Mouse (Mus musculus): Measurements from ENCODE around the gene Chtop. TPM values are rescaled to one million over a fixed set of nuclear protein-coding genes. Genes with fewer than 3 reads are reported as not detected.

Gene Chtop
- polyA plus RNA-seq, 1 experiment from 2014 or later: 202 TPM

DNA sequence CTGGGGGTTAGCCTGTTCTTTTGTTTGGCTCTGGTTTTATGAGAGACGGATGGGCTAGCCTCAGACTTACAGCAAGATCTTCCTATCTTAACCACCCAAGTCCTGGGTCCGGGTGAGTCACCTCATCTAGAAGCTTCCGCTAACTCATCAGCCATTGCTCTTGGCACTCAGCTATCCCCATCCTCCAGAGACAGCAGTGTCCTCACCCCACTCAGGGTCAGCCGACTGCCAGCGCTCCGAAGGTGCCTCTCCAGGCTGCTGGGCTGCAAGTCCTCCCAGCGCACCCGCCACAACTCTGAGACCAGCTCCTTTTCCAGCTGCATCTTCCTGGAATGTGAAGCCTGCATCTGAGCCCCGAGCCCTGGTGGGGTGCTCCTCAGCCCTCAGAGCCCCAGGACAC is 49.6 kb downstream of the Chtop start:
- Histone ChIP-seq H3K4me3 (replicated peaks; ENCODE audit: low read length) (no peak overlapping the region), H3K9me3 (ENCODE audit: control insufficient read depth, low read length) (no peaks in the 10 kb centered on the region), H3K36me3 (ENCODE audit: control insufficient read depth, insufficient read depth) (no peaks in the 10 kb centered on the region), H3K4me1 (replicated peaks; ENCODE audit: control insufficient read depth, insufficient read depth, low read length) (0 out of 2 replicates have a peak, but pooled peaks cover 1% of the 10 kb centered on the region), H3K9ac (replicated peaks; ENCODE audit: low read depth, low read length) (no peak overlapping the region), H3K27ac (ENCODE audit: low read length) (no peak overlapping the region), H3K4me2 (ENCODE audit: low read length) (no peak overlapping the region), H3K27me3 (replicated peaks; ENCODE audit: control insufficient read depth, insufficient read depth, low read length) (peaks cover 24% of the 10 kb centered on the region)
- 83% methylated on average over 9 of the region's 9 CpGs for WGBS
- no peak for ATAC-seq

DNA sequence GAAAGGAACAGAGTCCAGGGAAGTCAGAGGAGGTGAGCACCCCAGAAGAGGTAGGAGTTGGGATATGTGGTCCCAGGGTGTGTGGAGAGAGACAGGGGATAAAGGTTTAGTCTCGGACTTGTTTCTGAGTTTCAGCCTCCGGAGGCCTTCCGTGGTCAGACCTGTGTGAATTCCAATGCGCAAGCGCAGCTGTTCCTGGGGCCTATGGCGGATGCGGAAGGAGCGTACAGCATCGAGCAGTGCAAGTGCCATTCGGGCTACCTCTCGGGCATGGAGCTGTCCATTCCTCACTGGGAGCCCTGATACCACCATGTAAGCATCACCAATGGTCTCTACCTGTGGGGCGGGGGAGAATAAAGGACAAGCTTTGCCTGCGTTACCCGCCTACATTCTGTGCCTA is 54.4 kb downstream of the Chtop start:
- Histone ChIP-seq H3K4me1 (replicated peaks; ENCODE audit: control insufficient read depth, insufficient read depth, low read length) (no peaks in the 10 kb centered on the region), H3K9me3 (ENCODE audit: control insufficient read depth, low read length) (no peaks in the 10 kb centered on the region), H3K4me2 (ENCODE audit: low read length) (no peak overlapping the region), H3K36me3 (ENCODE audit: control insufficient read depth, insufficient read depth) (no peaks in the 10 kb centered on the region), H3K9ac (replicated peaks; ENCODE audit: low read depth, low read length) (no peak overlapping the region), H3K27ac (ENCODE audit: low read length) (no peak overlapping the region), H3K4me3 (replicated peaks; ENCODE audit: low read length) (no peak overlapping the region), H3K27me3 (replicated peaks; ENCODE audit: control insufficient read depth, insufficient read depth, low read length) (no peaks in the 10 kb centered on the region; the same call in 1 of the 2 replicates)
- no peak for ATAC-seq
- WGBS: 87% methylated on average over 14 of the region's 14 CpGs

DNA sequence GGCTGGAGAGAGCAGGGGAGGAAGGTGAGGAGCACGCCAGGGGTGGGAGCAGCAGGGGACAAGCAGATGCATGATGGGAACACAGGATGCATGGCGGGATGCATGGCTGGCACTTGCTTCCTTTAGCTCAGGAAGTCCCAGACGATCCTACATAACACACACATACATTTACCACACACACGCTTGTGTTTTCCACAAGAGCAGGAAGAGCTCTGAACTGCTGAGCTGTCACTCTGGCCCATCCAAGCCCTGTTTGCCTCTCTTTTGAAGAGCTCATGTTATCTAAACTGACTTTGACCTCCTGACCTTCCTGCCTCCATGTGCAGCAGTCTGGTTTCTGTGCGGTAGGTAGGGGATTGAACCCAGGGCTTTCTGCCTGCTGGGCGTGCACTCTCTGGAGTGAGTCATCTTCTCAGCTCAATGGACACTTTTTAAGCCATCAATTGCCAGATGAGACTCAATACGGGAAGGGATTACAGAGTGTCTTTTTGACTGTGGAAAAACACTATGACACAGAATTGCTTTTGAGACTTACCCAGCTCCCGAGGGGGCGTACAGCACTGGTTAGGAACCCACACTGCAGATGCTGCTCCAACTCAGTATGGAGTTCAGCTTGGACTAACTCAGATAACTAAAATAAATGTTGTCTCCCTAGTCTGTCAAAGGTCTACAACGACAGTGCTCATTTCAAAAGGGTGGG is 57.8 kb downstream of the Chtop start:
- WGBS: 63% methylated on average over 10 of the region's 10 CpGs
- no peaks in the 10 kb centered on the region for H3K9me3 ChIP-seq (ENCODE audit: control insufficient read depth, low read length)
- no peaks in the 10 kb centered on the region; the same call in 1 of the 2 replicates for H3K27me3 ChIP-seq (replicated peaks; ENCODE audit: control insufficient read depth, insufficient read depth, low read length)
- H3K4me1 ChIP-seq (replicated peaks; ENCODE audit: control insufficient read depth, insufficient read depth, low read length): peaks cover 6% of the 10 kb centered on the region
- no peak overlapping the region for H3K4me3 ChIP-seq (replicated peaks; ENCODE audit: low read length)
- H3K4me2 ChIP-seq (ENCODE audit: low read length): no peak overlapping the region
- ATAC-seq: no peak
- H3K27ac ChIP-seq (ENCODE audit: low read length): no peak overlapping the region
- no peaks in the 10 kb centered on the region for H3K36me3 ChIP-seq (ENCODE audit: control insufficient read depth, insufficient read depth)
- no peak overlapping the region for H3K9ac ChIP-seq (replicated peaks; ENCODE audit: low read depth, low read length)

DNA sequence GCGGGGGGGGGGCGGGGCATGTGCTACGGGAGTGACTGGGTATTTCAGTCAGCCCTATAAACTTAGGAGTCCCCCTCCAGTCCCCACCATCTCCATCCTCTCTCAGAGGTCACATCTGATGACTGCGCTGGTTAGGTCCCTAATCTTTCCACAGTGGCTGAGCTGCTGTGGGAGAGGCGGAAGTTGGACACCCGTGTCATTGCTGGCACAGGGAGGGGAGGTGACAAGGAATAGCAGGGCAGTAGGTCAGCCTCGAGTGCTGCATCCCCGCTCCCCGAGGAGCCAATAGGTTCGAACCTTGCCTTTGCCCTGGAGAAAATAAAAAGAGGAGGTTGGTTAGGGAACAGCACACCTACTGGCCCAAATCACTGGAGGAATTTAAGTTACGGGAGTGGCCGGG is 58.4 kb downstream of the Chtop start:
- no peak overlapping the region for H3K9ac ChIP-seq (replicated peaks; ENCODE audit: low read depth, low read length)
- H3K9me3 ChIP-seq (ENCODE audit: control insufficient read depth, low read length): no peaks in the 10 kb centered on the region
- ATAC-seq: no peak
- H3K4me2 ChIP-seq (ENCODE audit: low read length): no peak overlapping the region
- peaks cover 10% of the 10 kb centered on the region for H3K4me1 ChIP-seq (replicated peaks; ENCODE audit: control insufficient read depth, insufficient read depth, low read length)
- H3K4me3 ChIP-seq (replicated peaks; ENCODE audit: low read length): no peak overlapping the region
- H3K27me3 ChIP-seq (replicated peaks; ENCODE audit: control insufficient read depth, insufficient read depth, low read length): no peaks in the 10 kb centered on the region; the same call in 1 of the 2 replicates
- no peak overlapping the region for H3K27ac ChIP-seq (ENCODE audit: low read length)
- H3K36me3 ChIP-seq (ENCODE audit: control insufficient read depth, insufficient read depth): no peaks in the 10 kb centered on the region
- 49% methylated on average over 10 of the region's 12 CpGs for WGBS

Other genes with a start within 250 kb of the Chtop start
- gene Dennd4b, start 244.3 kb downstream of the Chtop start, polyA plus RNA-seq (2015; fragmentation: Nextera tagmentation; extraction: Ambion mirVana): 5.3 and 6.7 TPM in 2 replicates
- gene Gatad2b, start 216.3 kb downstream of the Chtop start, polyA plus RNA-seq (2015; fragmentation: Nextera tagmentation; extraction: Ambion mirVana): 15.2 and 16.5 TPM in 2 replicates
- 17.1 and 20.0 TPM in 2 replicates for gene Slc27a3, start 119.6 kb downstream of the Chtop start, polyA plus RNA-seq (2015; fragmentation: Nextera tagmentation; extraction: Ambion mirVana)
- gene Ints3, start 75.9 kb downstream of the Chtop start, polyA plus RNA-seq (2015; fragmentation: Nextera tagmentation; extraction: Ambion mirVana): 32.2 and 32.3 TPM in 2 replicates
- gene Npr1, start 43.6 kb downstream of the Chtop start, polyA plus RNA-seq (2015; fragmentation: Nextera tagmentation; extraction: Ambion mirVana): 2.1 and 2.6 TPM in 2 replicates
- 331 and 336 TPM in 2 replicates for gene Ilf2, start 33.4 kb downstream of the Chtop start, polyA plus RNA-seq (2015; fragmentation: Nextera tagmentation; extraction: Ambion mirVana)
- 76.8 and 83.3 TPM in 2 replicates for gene Snapin, start 18.5 kb downstream of the Chtop start, polyA plus RNA-seq (2015; fragmentation: Nextera tagmentation; extraction: Ambion mirVana)
- 11.2 and 14.3 TPM in 2 replicates for gene S100a1, start 4.9 kb upstream of the Chtop start, polyA plus RNA-seq (2015; fragmentation: Nextera tagmentation; extraction: Ambion mirVana)
- gene S100a13, start 4.9 kb upstream of the Chtop start, polyA plus RNA-seq (2015; fragmentation: Nextera tagmentation; extraction: Ambion mirVana): 8.0 and 9.7 TPM in 2 replicates
- 0.31 TPM in 1 of 2 replicates, not detected in the other for gene S100a14, start 17.4 kb upstream of the Chtop start, polyA plus RNA-seq (2015; fragmentation: Nextera tagmentation; extraction: Ambion mirVana)
- 36.2 and 44.2 TPM in 2 replicates for gene S100a16, start 27.8 kb upstream of the Chtop start, polyA plus RNA-seq (2015; fragmentation: Nextera tagmentation; extraction: Ambion mirVana)
- gene S100a3, start 51.1 kb upstream of the Chtop start, polyA plus RNA-seq (2015; fragmentation: Nextera tagmentation; extraction: Ambion mirVana): 0.07 TPM in 1 of 2 replicates, not detected in the other
- gene S100a2, start 80.7 kb upstream of the Chtop start, polyA plus RNA-seq (2015; fragmentation: Nextera tagmentation; extraction: Ambion mirVana): not detected in 2 replicates
- not detected in 2 replicates for gene Gm42674, start 92.4 kb upstream of the Chtop start, polyA plus RNA-seq (2015; fragmentation: Nextera tagmentation; extraction: Ambion mirVana)
- gene S100a4, start 94.3 kb upstream of the Chtop start, polyA plus RNA-seq (2015; fragmentation: Nextera tagmentation; extraction: Ambion mirVana): 0.65 and 1.3 TPM in 2 replicates
- gene S100a5, start 99.0 kb upstream of the Chtop start, polyA plus RNA-seq (2015; fragmentation: Nextera tagmentation; extraction: Ambion mirVana): not detected in 2 replicates
- gene S100a6, start 103.4 kb upstream of the Chtop start, polyA plus RNA-seq (2015; fragmentation: Nextera tagmentation; extraction: Ambion mirVana): 9.5 and 13.3 TPM in 2 replicates
- gene S100a7a, start 144.5 kb upstream of the Chtop start, polyA plus RNA-seq (2015; fragmentation: Nextera tagmentation; extraction: Ambion mirVana): not detected in 2 replicates
- 1.8 and 5.4 TPM in 2 replicates for gene S100a8, start 159.5 kb upstream of the Chtop start, polyA plus RNA-seq (2015; fragmentation: Nextera tagmentation; extraction: Ambion mirVana)
- 0.77 and 3.4 TPM in 2 replicates for gene S100a9, start 186.2 kb upstream of the Chtop start, polyA plus RNA-seq (2015; fragmentation: Nextera tagmentation; extraction: Ambion mirVana)
- gene Pglyrp4, start 217.4 kb upstream of the Chtop start, polyA plus RNA-seq (2015; fragmentation: Nextera tagmentation; extraction: Ambion mirVana): not detected in 2 replicates